Mouse (Mus musculus) cerebral cortex, adult 2 months (tissue): ENCODE results near the gene R3hcc1l.

ENCODE experiments used
- WGBS: fragments of 180-500 bp; shearing (Covaris S2); methylation state at CpG from one replicate; pipeline ENCODE4 v1.1.7; 2018; 5-methylcytosine and 5-hydroxymethylcytosine counted together

The R3hcc1l gene

GRCm38 (mm10) chr19:42540649-42541048, 22.1 kb downstream of the R3hcc1l start:
- WGBS: 78% methylated on average over 3 of the region's 3 CpGs

GRCm38 (mm10) chr19:42558701-42559100, 40.1 kb downstream of the R3hcc1l start:
- 95% methylated on average over 3 of the region's 3 CpGs for WGBS

- 91% methylated on average over 1 of the region's 1 CpGs for WGBS
These were observed 43.4 kb downstream of the R3hcc1l start for GRCm38 (mm10) chr19:42561991-42562390.

GRCm38 (mm10) chr19:42562981-42563380, 44.4 kb downstream of the R3hcc1l start:
- 96% methylated on average over 3 of the region's 3 CpGs for WGBS

- 69% methylated on average over 3 of the region's 3 CpGs for WGBS
These were observed 45.2 kb downstream of the R3hcc1l start for GRCm38 (mm10) chr19:42563726-42564270.

- 96% methylated on average over 4 of the region's 4 CpGs for WGBS
These were observed 47.9 kb downstream of the R3hcc1l start for GRCm38 (mm10) chr19:42566283-42567019.

- 69% methylated on average over 2 of the region's 2 CpGs for WGBS
These were observed 50.5 kb downstream of the R3hcc1l start for GRCm38 (mm10) chr19:42569076-42569475.

GRCm38 (mm10) chr19:42571291-42571690, 52.7 kb downstream of the R3hcc1l start:
- WGBS: 58% methylated on average over 4 of the region's 4 CpGs

GRCm38 (mm10) chr19:42575317-42575716, 56.8 kb downstream of the R3hcc1l start:
- 94% methylated on average over 2 of the region's 2 CpGs for WGBS

GRCm38 (mm10) chr19:42576856-42577255, 58.3 kb downstream of the R3hcc1l start:
- 82% methylated on average over 1 of the region's 1 CpGs for WGBS

GRCm38 (mm10) chr19:42578631-42579030, 60.1 kb downstream of the R3hcc1l start:
- 95% methylated on average over 4 of the region's 4 CpGs for WGBS

- 73% methylated on average over 4 of the region's 4 CpGs for WGBS
These were observed 62.1 kb downstream of the R3hcc1l start for GRCm38 (mm10) chr19:42580701-42581100.

GRCm38 (mm10) chr19:42582811-42583370, 64.3 kb downstream of the R3hcc1l start:
- WGBS: 91% methylated on average over 13 of the region's 13 CpGs

- WGBS: 98% methylated on average over 5 of the region's 5 CpGs
These were observed 65.1 kb downstream of the R3hcc1l start for GRCm38 (mm10) chr19:42583677-42584076.

- WGBS: 97% methylated on average over 3 of the region's 3 CpGs
These were observed 65.6 kb downstream of the R3hcc1l start for GRCm38 (mm10) chr19:42584188-42584587.

GRCm38 (mm10) chr19:42587704-42588103, 69.1 kb downstream of the R3hcc1l start:
- 59% methylated on average over 2 of the region's 2 CpGs for WGBS

- WGBS: 20% methylated on average over 1 of the region's 1 CpGs
These were observed 70.7 kb downstream of the R3hcc1l start for GRCm38 (mm10) chr19:42589246-42589645.

GRCm38 (mm10) chr19:42591534-42591933, 73.0 kb downstream of the R3hcc1l start:
- WGBS: 81% methylated on average over 14 of the region's 14 CpGs

GRCm38 (mm10) chr19:42593456-42593855, 74.9 kb downstream of the R3hcc1l start:
- WGBS: 84% methylated on average over 6 of the region's 6 CpGs

GRCm38 (mm10) chr19:42595066-42595465, 76.5 kb downstream of the R3hcc1l start:
- 96% methylated on average over 6 of the region's 6 CpGs for WGBS

- 93% methylated on average over 12 of the region's 12 CpGs for WGBS
These were observed 78.7 kb downstream of the R3hcc1l start for GRCm38 (mm10) chr19:42597286-42597685.

GRCm38 (mm10) chr19:42597896-42598295, 79.3 kb downstream of the R3hcc1l start:
- 95% methylated on average over 6 of the region's 6 CpGs for WGBS

GRCm38 (mm10) chr19:42599891-42600290, 81.3 kb downstream of the R3hcc1l start:
- WGBS: 86% methylated on average over 17 of the region's 17 CpGs
